Mouse (Mus musculus) C2C12 (cell line): ENCODE data around the gene Slc22a23. TPM values are rescaled to one million over a fixed set of nuclear protein-coding genes. Genes with fewer than 3 reads are reported as not detected.

Experiments used
- H3K27me3 ChIP-seq: one replicate; pipeline ENCODE4 v1.6.1; 2011; ENCODE audit not compliant: control insufficient read depth, insufficient read depth, insufficient read length
- H3K36me3 ChIP-seq: one replicate; pipeline ENCODE4 v1.6.1; 2011; ENCODE audit not compliant: control insufficient read depth, insufficient read depth
- H3K4me3 ChIP-seq: one replicate; pipeline ENCODE4 v1.5.1; 2011; ENCODE audit warnings: mild to moderate bottlenecking, control low read depth; ENCODE audit not compliant: poor library complexity, insufficient read depth, severe bottlenecking
- H3K79me2 ChIP-seq: one replicate; pipeline ENCODE4 v1.6.1; 2011; ENCODE audit not compliant: control insufficient read depth, insufficient read depth
- H3K79me3 ChIP-seq: one replicate; pipeline ENCODE4 v1.6.1; 2011; ENCODE audit warnings: low read depth, control low read depth
- H3ac ChIP-seq: one replicate; pipeline ENCODE3; 2011; ENCODE audit warnings: low read depth; ENCODE audit not compliant: control insufficient read depth, insufficient read length
- CEBPB ChIP-seq: IDR thresholded peaks from one replicate; pipeline ENCODE4 v1.6.1; 2011; ENCODE audit warnings: low read depth, mild to moderate bottlenecking, control low read depth, moderate library complexity
- CTCF ChIP-seq: IDR thresholded peaks from one replicate; pipeline ENCODE4 v1.5.1; 2011; ENCODE audit not compliant: control insufficient read depth, insufficient read depth, insufficient read length
- FOSL1 ChIP-seq: IDR thresholded peaks from one replicate; pipeline ENCODE4 v1.8.0; 2011; ENCODE audit warnings: mild to moderate bottlenecking, low read length; ENCODE audit not compliant: poor library complexity, insufficient read depth, severe bottlenecking
- MAX ChIP-seq: IDR thresholded peaks from one replicate; pipeline ENCODE4 v1.6.1; 2011; ENCODE audit warnings: mild to moderate bottlenecking, control low read depth
- MYOD1 ChIP-seq: IDR thresholded peaks from one replicate; pipeline ENCODE4 v1.6.1; 2011; ENCODE audit warnings: low read depth; ENCODE audit not compliant: control insufficient read depth, insufficient read length
- MYOG ChIP-seq: IDR thresholded peaks from one replicate; pipeline ENCODE4 v1.6.1; 2011; ENCODE audit not compliant: control insufficient read depth, insufficient read length; ENCODE audit errors: extremely low read depth
- USF1 ChIP-seq: IDR thresholded peaks from one replicate; pipeline ENCODE4 v1.6.1; 2011; ENCODE audit warnings: low read depth, mild to moderate bottlenecking, control low read depth, moderate library complexity
- polyA plus RNA-seq: library from polyadenylated mRNA; unstranded; fragments of >200 nt; fragmentation: generic; extraction: Trizol; gene quantifications from one replicate; pipeline ENCODE4 v1.2.1, GENCODE M21; 2012; ENCODE audit warnings: missing spikeins

Gene Slc22a23
- polyA plus RNA-seq, 1 experiment: 10.9 TPM

- Histone ChIP-seq H3ac (no peak overlapping the region), H3K36me3 (no peaks in the 10 kb centered on the region), H3K27me3 (no peaks in the 10 kb centered on the region), H3K79me2 (no peaks in the 10 kb centered on the region), H3K4me3 (no peak overlapping the region), H3K79me3 (peaks cover 2% of the 10 kb centered on the region)
- TF ChIP-seq CTCF (no peak), FOSL1 (no peak), MYOD1 (no peak), MYOG (no peak), USF1 (no peak), MAX (no peak), CEBPB (no peak)
These were observed 90.3 kb downstream of the Slc22a23 start for GRCm38 (mm10) chr13:34254691-34255090.

- Histone ChIP-seq H3K27me3 (no peaks in the 10 kb centered on the region), H3K36me3 (no peaks in the 10 kb centered on the region), H3K4me3 (no peak overlapping the region), H3K79me3 (peaks cover 2% of the 10 kb centered on the region), H3ac (no peak overlapping the region), H3K79me2 (no peaks in the 10 kb centered on the region)
- TF ChIP-seq CTCF: no peak
- no peak for TF ChIP-seq MYOD1
- TF ChIP-seq USF1: no peak
- TF ChIP-seq MAX: no peak
- no peak for TF ChIP-seq FOSL1
- TF ChIP-seq MYOG: no peak
- TF ChIP-seq CEBPB: no peak
These were observed 91.2 kb downstream of the Slc22a23 start for GRCm38 (mm10) chr13:34253736-34254135.

DNA sequence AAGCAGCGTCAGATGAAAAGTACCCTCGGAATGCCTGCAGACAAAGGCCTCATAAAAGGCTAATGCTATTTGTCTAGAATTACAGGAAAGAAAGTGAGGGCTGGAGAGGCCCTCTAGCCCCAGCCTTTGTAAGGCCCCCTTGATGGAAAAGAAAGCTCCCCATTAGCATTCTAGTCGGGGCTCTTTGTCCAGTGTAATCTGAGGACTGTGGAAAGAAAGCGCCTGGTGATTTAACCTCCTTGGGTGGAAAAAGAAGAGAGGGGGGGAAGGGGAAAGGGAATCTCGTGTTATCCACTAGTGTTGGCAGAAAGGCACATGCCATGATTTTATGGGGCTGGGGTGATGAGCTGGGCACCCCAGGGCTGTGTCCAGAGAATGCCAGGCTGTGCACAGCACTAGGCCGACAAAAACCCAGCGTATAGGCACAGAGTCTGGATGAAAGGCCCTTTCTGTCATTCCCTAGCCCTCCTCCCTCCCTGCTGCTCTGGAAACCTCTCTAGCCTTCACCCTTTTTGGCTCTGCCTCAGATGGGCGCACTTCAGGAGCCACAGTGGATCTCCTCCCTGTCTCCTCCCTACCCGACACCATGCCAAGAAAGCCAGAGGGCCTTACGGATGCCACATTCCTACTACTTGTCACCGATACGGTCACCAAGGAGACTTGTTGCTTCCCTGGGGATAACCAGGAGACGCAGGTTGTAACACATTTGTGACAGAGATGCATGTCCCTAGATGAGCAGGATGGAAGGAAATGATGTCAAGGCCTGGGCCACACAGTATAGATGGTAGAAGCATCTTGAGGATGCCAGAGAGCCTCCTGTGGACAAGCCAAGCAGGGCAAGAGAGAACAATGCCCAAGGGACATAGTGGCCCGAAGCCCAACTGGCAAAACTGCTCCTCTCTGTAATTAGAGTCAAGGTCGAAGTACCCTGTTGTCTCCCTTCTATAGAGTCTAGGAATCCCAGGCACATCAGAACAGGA, 95.8 kb downstream of the Slc22a23 start:
- Histone ChIP-seq H3K79me2 (no peaks in the 10 kb centered on the region), H3K27me3 (no peaks in the 10 kb centered on the region), H3K4me3 (no peak overlapping the region), H3ac (no peak overlapping the region), H3K79me3 (peaks cover 2% of the 10 kb centered on the region), H3K36me3 (no peaks in the 10 kb centered on the region)
- no peak for TF ChIP-seq MAX
- no peak for TF ChIP-seq FOSL1
- no peak for TF ChIP-seq CEBPB
- no peak for TF ChIP-seq CTCF
- TF ChIP-seq MYOD1: no peak
- TF ChIP-seq USF1: no peak
- no peak for TF ChIP-seq MYOG

GRCm38 (mm10) chr13:34248107-34248506, 96.9 kb downstream of the Slc22a23 start:
- Histone ChIP-seq H3K36me3 (no peaks in the 10 kb centered on the region), H3ac (no peak overlapping the region), H3K79me2 (no peaks in the 10 kb centered on the region), H3K27me3 (no peaks in the 10 kb centered on the region), H3K79me3 (no peaks in the 10 kb centered on the region), H3K4me3 (no peak overlapping the region)
- no peak for TF ChIP-seq MYOG

DNA sequence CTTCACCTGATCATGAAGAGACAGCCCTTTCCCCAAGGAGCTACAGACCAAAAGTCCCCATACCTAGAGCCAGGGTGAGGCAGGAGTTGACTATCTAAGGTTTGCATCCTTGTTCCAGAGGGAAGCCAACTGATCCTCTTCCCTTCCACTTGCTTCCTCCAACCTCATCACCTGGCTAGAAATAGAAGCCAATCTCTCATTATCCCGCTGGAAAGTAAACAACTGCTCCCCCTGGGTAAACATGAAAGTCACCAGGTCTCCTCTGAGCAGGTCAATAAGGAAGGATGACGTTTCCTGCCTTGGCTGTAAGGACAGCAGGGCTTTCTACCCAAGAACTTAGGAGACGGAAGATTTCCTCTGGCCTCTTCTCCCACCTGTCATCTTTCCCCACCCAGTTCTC, 98.2 kb downstream of the Slc22a23 start:
- Histone ChIP-seq H3K27me3 (no peaks in the 10 kb centered on the region), H3K79me2 (no peaks in the 10 kb centered on the region), H3ac (no peak overlapping the region), H3K79me3 (no peaks in the 10 kb centered on the region), H3K4me3 (no peak overlapping the region), H3K36me3 (no peaks in the 10 kb centered on the region)
- no peak for TF ChIP-seq FOSL1
- no peak for TF ChIP-seq CEBPB
- TF ChIP-seq USF1: no peak
- TF ChIP-seq MYOG: no peak
- TF ChIP-seq MAX: no peak
- TF ChIP-seq MYOD1: no peak
- no peak for TF ChIP-seq CTCF

DNA sequence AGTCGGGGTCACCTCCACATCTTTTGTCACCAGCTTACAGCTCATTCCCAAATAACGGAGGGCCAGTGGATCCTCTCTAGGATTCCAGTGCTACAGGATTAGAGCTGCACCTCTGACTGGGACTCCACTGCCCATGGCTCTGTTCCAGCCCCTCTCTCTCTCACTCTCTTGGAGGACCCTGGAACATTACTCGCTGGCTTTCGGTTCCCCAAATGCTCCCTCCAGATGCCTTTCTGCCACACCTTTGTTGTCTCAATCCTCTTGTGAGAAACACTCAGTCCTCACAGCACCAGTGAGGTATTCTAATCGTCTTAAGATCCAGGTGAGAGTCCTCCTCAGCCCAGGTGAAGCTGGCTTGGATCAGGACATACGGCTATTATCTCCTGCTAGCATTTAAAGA, 99.8 kb downstream of the Slc22a23 start:
- Histone ChIP-seq H3K27me3 (no peaks in the 10 kb centered on the region), H3K79me3 (no peaks in the 10 kb centered on the region), H3ac (no peak overlapping the region), H3K79me2 (no peaks in the 10 kb centered on the region), H3K4me3 (no peak overlapping the region), H3K36me3 (no peaks in the 10 kb centered on the region)
- TF ChIP-seq MAX: no peak
- no peak for TF ChIP-seq USF1
- TF ChIP-seq FOSL1: no peak
- TF ChIP-seq MYOD1: no peak
- no peak for TF ChIP-seq MYOG
- no peak for TF ChIP-seq CTCF
- TF ChIP-seq CEBPB: no peak
